32 mouse cellular contexts compared by ENCODE assay signal in genomic region chr2:92350686-92351085, GRCm38 (mm10). TPM values are rescaled to one million over a fixed set of nuclear protein-coding genes. Genes with fewer than 3 reads are reported as not detected.
A peak's percentile ranks its signal among the peaks of the same experiment; 100 is the strongest.
DNase-seq lines count a peak whose midpoint lies in the region; ATAC-seq and TF ChIP-seq lines count a peak whose summit lies in the region.
"Had no signal": no experiment of that assay in that cellular context is flagged by ENCODE, and none has a peak within 500 bp of the region (broad histone marks: within the 10 kb centered on the region; RNA-seq: fewer than 3 reads in every experiment).

No protein-coding gene starts in this region.

- no peak overlapping the region for H3K4me3 ChIP-seq in intestine, postnatal 0 days (ENCODE audit: low read depth, low read length)
- no peak overlapping the region for H3K4me3 ChIP-seq in intestine, embryonic 15.5 days (replicated peaks)
- no peak overlapping the region for H3K4me3 ChIP-seq in liver, embryonic 13.5 days (replicated peaks)
- H3K4me3 ChIP-seq in liver, embryonic 12.5 days, result no peak overlapping the region
- no peak overlapping the region for H3K4me3 ChIP-seq in limb, embryonic 10.5 days
- H3K4me3 ChIP-seq: erythroblast, embryonic 14.5 days; heart, embryonic 13.5 days; hindbrain, embryonic 10.5 days; hindbrain, embryonic 15.5 days; lung, embryonic 15.5 days; megakaryocyte, embryonic 14.5 days; midbrain, embryonic 12.5 days; myocyte; neural tube, embryonic 12.5 days had no signal

- H3K4me2 ChIP-seq in intestine, postnatal 0 days (replicated peaks; ENCODE audit: low read depth), result no peak overlapping the region
- H3K4me2 ChIP-seq in intestine, embryonic 15.5 days (replicated peaks), result no peak overlapping the region
- no peak overlapping the region for H3K4me2 ChIP-seq in liver, embryonic 13.5 days
- no peak overlapping the region for H3K4me2 ChIP-seq in liver, embryonic 12.5 days
- H3K4me2 ChIP-seq: heart, embryonic 13.5 days; hindbrain, embryonic 15.5 days; lung, embryonic 15.5 days; midbrain, embryonic 12.5 days; neural tube, embryonic 12.5 days had no signal

- no peak for TF ChIP-seq CTCF in intestine, postnatal 0 days (IDR thresholded peaks at IDR 0.05; ENCODE audit: low read depth)

- H3K27me3 ChIP-seq in intestine, postnatal 0 days (replicated peaks; ENCODE audit: control insufficient read depth, insufficient read depth, low read length), result no peaks in the 10 kb centered on the region
- H3K27me3 ChIP-seq in intestine, embryonic 15.5 days (replicated peaks), result no peaks in the 10 kb centered on the region
- no peaks in the 10 kb centered on the region for H3K27me3 ChIP-seq in liver, embryonic 13.5 days
- H3K27me3 ChIP-seq in liver, embryonic 12.5 days (replicated peaks), result no peaks in the 10 kb centered on the region
- H3K27me3 ChIP-seq in limb, embryonic 10.5 days (ENCODE audit: low read depth, poor library complexity, severe bottlenecking), result no peaks in the 10 kb centered on the region
- H3K27me3 ChIP-seq: heart, embryonic 13.5 days; hindbrain, embryonic 15.5 days; lung, embryonic 15.5 days; megakaryocyte, embryonic 14.5 days; midbrain, embryonic 12.5 days; neural tube, embryonic 12.5 days had no signal

- no peak for DNase-seq in liver, embryonic 13.5 days
- peak; percentile 56 for DNase-seq in adrenal gland, postnatal 10 days
- DNase-seq in limb, embryonic 10.5 days (ENCODE audit: low spot score), result no peak
- no peak for DNase-seq in urinary bladder, postnatal 25 days (ENCODE audit: low spot score)
- no peak for DNase-seq in testis, postnatal 14 days (ENCODE audit: low spot score)
- DNase-seq: B cell, adult 2 months; cerebellum, adult 11 months; cerebellum, adult 9-10 months; cerebellum, postnatal 36 days; gastrocnemius, postnatal 10 days; heart, postnatal 14 days; kidney, adult 9 months; layer of hippocampus, adult 9-11 months; lung, postnatal 4 days; right cerebral cortex, adult 18-20 months; spleen, adult 18-20 months; thymus, adult 18-20 months; thymus, postnatal 36 days had no signal

- no peaks in the 10 kb centered on the region for H3K4me1 ChIP-seq in intestine, postnatal 0 days (replicated peaks; ENCODE audit: control insufficient read depth, insufficient read depth, low read length)
- H3K4me1 ChIP-seq in intestine, embryonic 15.5 days (replicated peaks), result no peaks in the 10 kb centered on the region
- H3K4me1 ChIP-seq in liver, embryonic 13.5 days (replicated peaks), result peaks cover 8% of the 10 kb centered on the region
- H3K4me1 ChIP-seq in liver, embryonic 12.5 days, result no peaks in the 10 kb centered on the region
- H3K4me1 ChIP-seq in limb, embryonic 10.5 days, result peaks cover 45% of the 10 kb centered on the region
- H3K4me1 ChIP-seq: hindbrain, embryonic 15.5 days; lung, embryonic 15.5 days; neural tube, embryonic 12.5 days had no signal

- WGBS in intestine, postnatal 0 days, result 49% methylated on average over 5 of the region's 5 CpGs
- WGBS in intestine, embryonic 15.5 days, result 43% methylated on average over 5 of the region's 5 CpGs
- 47% methylated on average over 5 of the region's 5 CpGs for WGBS in liver, embryonic 13.5 days (ENCODE audit: insufficient replicate concordance)
- 52% methylated on average over 5 of the region's 5 CpGs for WGBS in liver, embryonic 12.5 days (ENCODE audit: insufficient replicate concordance)
- 36% methylated on average over 5 of the region's 5 CpGs for WGBS in limb, embryonic 10.5 days

- H3K27ac ChIP-seq in intestine, postnatal 0 days (ENCODE audit: low read depth, low read length), result no peak overlapping the region
- no peak overlapping the region for H3K27ac ChIP-seq in intestine, embryonic 15.5 days
- H3K27ac ChIP-seq in liver, embryonic 13.5 days, result no peak overlapping the region
- no peak overlapping the region for H3K27ac ChIP-seq in liver, embryonic 12.5 days
- H3K27ac ChIP-seq in limb, embryonic 10.5 days, result 0 out of 2 replicates have a peak overlapping the region, but pooled peaks have one; percentile 39
- H3K27ac ChIP-seq: heart, embryonic 13.5 days; hindbrain, embryonic 10.5 days; lung, embryonic 15.5 days; midbrain, embryonic 12.5 days; neural tube, embryonic 12.5 days had no signal

- peaks cover 44% of the 10 kb centered on the region; the same call in 1 of the 2 replicates for H3K36me3 ChIP-seq in intestine, postnatal 0 days (ENCODE audit: control insufficient read depth, insufficient read depth)
- peaks cover 14% of the 10 kb centered on the region for H3K36me3 ChIP-seq in intestine, embryonic 15.5 days
- no peaks in the 10 kb centered on the region; the same call in 1 of the 2 replicates for H3K36me3 ChIP-seq in liver, embryonic 13.5 days
- peaks cover 21% of the 10 kb centered on the region for H3K36me3 ChIP-seq in liver, embryonic 12.5 days
- peaks cover 72% of the 10 kb centered on the region for H3K36me3 ChIP-seq in limb, embryonic 10.5 days

- no peaks in the 10 kb centered on the region for H3K9me3 ChIP-seq in intestine, postnatal 0 days (ENCODE audit: control insufficient read depth)
- no peaks in the 10 kb centered on the region for H3K9me3 ChIP-seq in intestine, embryonic 15.5 days
- no peaks in the 10 kb centered on the region for H3K9me3 ChIP-seq in liver, embryonic 13.5 days (replicated peaks)
- H3K9me3 ChIP-seq in liver, embryonic 12.5 days (replicated peaks), result no peaks in the 10 kb centered on the region
- no peaks in the 10 kb centered on the region for H3K9me3 ChIP-seq in limb, embryonic 10.5 days (replicated peaks)
- H3K9me3 ChIP-seq: heart, embryonic 13.5 days; hindbrain, embryonic 10.5 days; hindbrain, embryonic 15.5 days; lung, embryonic 15.5 days; megakaryocyte, embryonic 14.5 days; midbrain, embryonic 12.5 days; neural tube, embryonic 12.5 days had no signal

- H3K9ac ChIP-seq in intestine, postnatal 0 days (ENCODE audit: low read depth, low read length), result no peak overlapping the region
- no peak overlapping the region for H3K9ac ChIP-seq in intestine, embryonic 15.5 days
- no peak overlapping the region for H3K9ac ChIP-seq in liver, embryonic 13.5 days
- no peak overlapping the region for H3K9ac ChIP-seq in liver, embryonic 12.5 days
- H3K9ac ChIP-seq: heart, embryonic 13.5 days; hindbrain, embryonic 15.5 days; lung, embryonic 15.5 days; midbrain, embryonic 12.5 days; neural tube, embryonic 12.5 days had no signal

- peak; percentile 54 for ATAC-seq in intestine, postnatal 0 days
- ATAC-seq in intestine, embryonic 15.5 days, result no peak
- ATAC-seq in liver, embryonic 13.5 days (ENCODE audit: low read depth), result peak; percentile 26; the same call in 1 of the 2 replicates
- no peak for ATAC-seq in liver, embryonic 12.5 days
- ATAC-seq: forebrain, embryonic 16.5 days; inflammation-experienced regulatory T-cells, adult 6 months had no signal

RNA-seq across cellular contexts. Expression of gene Pex16, which starts 23.8 kb away (rescaled TPM):
- polyA plus RNA-seq in intestine, postnatal 0 days (2015; fragmentation: Nextera tagmentation; extraction: Ambion mirVana), result 84.8 and 86.0 TPM in 2 replicates
- polyA plus RNA-seq in intestine, embryonic 15.5 days (2015; fragmentation: Nextera tagmentation; extraction: Ambion mirVana), result 41.6 and 45.8 TPM in 2 replicates
- 19.7 and 21.7 TPM in 2 replicates for polyA plus RNA-seq in liver, embryonic 13.5 days (2015; fragmentation: Nextera tagmentation; extraction: Ambion mirVana)
- polyA plus RNA-seq in liver, embryonic 12.5 days (2016; fragmentation: Nextera tagmentation; extraction: Ambion mirVana), result 20.1 and 21.2 TPM in 2 replicates
- total RNA-seq in adrenal gland, postnatal 10 days (2021), result 100 to 1,000 TPM; 115 to 130 TPM
- 19.6 and 20.6 TPM in 2 replicates for polyA plus RNA-seq in limb, embryonic 10.5 days (2016; fragmentation: Nextera tagmentation; extraction: Ambion mirVana)

RNA-seq across cellular contexts. Expression of gene Large2, which starts 24.0 kb away (rescaled TPM):
- polyA plus RNA-seq in intestine, postnatal 0 days (2015; fragmentation: Nextera tagmentation; extraction: Ambion mirVana), result 8.3 and 9.1 TPM in 2 replicates
- polyA plus RNA-seq in intestine, embryonic 15.5 days (2015; fragmentation: Nextera tagmentation; extraction: Ambion mirVana), result 10.0 and 11.8 TPM in 2 replicates
- polyA plus RNA-seq in liver, embryonic 13.5 days (2015; fragmentation: Nextera tagmentation; extraction: Ambion mirVana), result 1.6 and 2.2 TPM in 2 replicates
- polyA plus RNA-seq in liver, embryonic 12.5 days (2016; fragmentation: Nextera tagmentation; extraction: Ambion mirVana), result 1.8 and 2.0 TPM in 2 replicates
- total RNA-seq in adrenal gland, postnatal 10 days (2021), result 1 to 10 TPM; 1.7 to 2.2 TPM
- polyA plus RNA-seq in limb, embryonic 10.5 days (2016; fragmentation: Nextera tagmentation; extraction: Ambion mirVana), result 11.5 and 13.0 TPM in 2 replicates
- polyA plus RNA-seq: erythroblast, embryonic 14.5 days had no signal

RNA-seq across cellular contexts. Expression of gene 1700029I15Rik, which starts 31.7 kb away (rescaled TPM):
- polyA plus RNA-seq in intestine, postnatal 0 days (2015; fragmentation: Nextera tagmentation; extraction: Ambion mirVana), result 2.1 and 3.1 TPM in 2 replicates
- polyA plus RNA-seq in intestine, embryonic 15.5 days (2015; fragmentation: Nextera tagmentation; extraction: Ambion mirVana), result 2.9 and 3.0 TPM in 2 replicates
- polyA plus RNA-seq in liver, embryonic 13.5 days (2015; fragmentation: Nextera tagmentation; extraction: Ambion mirVana), result 1.1 and 1.2 TPM in 2 replicates
- 1.1 and 1.4 TPM in 2 replicates for polyA plus RNA-seq in liver, embryonic 12.5 days (2016; fragmentation: Nextera tagmentation; extraction: Ambion mirVana)
- total RNA-seq in adrenal gland, postnatal 10 days (2021), result 1 to 10 TPM; 7.6 to 9.4 TPM
- 2.5 and 3.3 TPM in 2 replicates for polyA plus RNA-seq in limb, embryonic 10.5 days (2016; fragmentation: Nextera tagmentation; extraction: Ambion mirVana)

RNA-seq across cellular contexts. Expression of gene Mapk8ip1, which starts 50.4 kb away (rescaled TPM):
- polyA plus RNA-seq in intestine, postnatal 0 days (2015; fragmentation: Nextera tagmentation; extraction: Ambion mirVana), result 7.2 and 7.4 TPM in 2 replicates
- polyA plus RNA-seq in intestine, embryonic 15.5 days (2015; fragmentation: Nextera tagmentation; extraction: Ambion mirVana), result 19.4 and 21.3 TPM in 2 replicates
- polyA plus RNA-seq in liver, embryonic 13.5 days (2015; fragmentation: Nextera tagmentation; extraction: Ambion mirVana), result 1.7 and 1.9 TPM in 2 replicates
- polyA plus RNA-seq in liver, embryonic 12.5 days (2016; fragmentation: Nextera tagmentation; extraction: Ambion mirVana), result 4.6 and 4.7 TPM in 2 replicates
- 10 to 100 TPM; 22.5 to 28.1 TPM for total RNA-seq in adrenal gland, postnatal 10 days (2021)
- polyA plus RNA-seq in limb, embryonic 10.5 days (2016; fragmentation: Nextera tagmentation; extraction: Ambion mirVana), result 28.5 and 36.3 TPM in 2 replicates

Comparison
In these comparisons a context has a peak if more than half of its experiments do, and no peak if none do; other contexts are left out.
1. ATAC-seq: peak in intestine, postnatal 0 days (single experiment) and liver, embryonic 13.5 days (single experiment); none in intestine, embryonic 15.5 days (single experiment) and liver, embryonic 12.5 days (single experiment).